Mouse (Mus musculus): ENCODE results near the gene H2al1i.
A peak's percentile ranks its signal among the peaks of the same experiment; 100 is the strongest.
"Not testable (repeated sequence)": the region's sequence is repeated elsewhere in the genome, so short reads cannot be mapped to it uniquely, and the experiment has no call there.

H2al1i gene

DNA sequence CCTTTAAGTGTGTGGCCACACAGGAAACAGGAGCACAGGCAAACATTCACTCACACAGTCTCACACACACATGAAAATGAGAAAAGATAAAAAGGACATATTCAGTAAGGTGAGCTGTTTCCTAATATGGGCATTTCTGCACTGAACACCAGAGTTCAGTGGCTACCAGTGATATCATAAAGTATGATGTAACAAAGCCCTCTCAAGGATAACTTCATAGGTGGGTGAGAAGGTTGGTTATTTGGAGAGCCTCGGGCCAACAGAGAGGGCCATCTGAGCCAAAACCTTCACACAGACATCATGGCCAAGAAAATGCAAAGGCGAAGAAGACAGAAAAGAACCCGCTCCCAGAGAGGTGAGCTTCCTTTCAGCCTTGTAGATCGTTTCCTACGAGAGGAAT, at the start of gene H2al1i:
Gene H2al1i (plus strand): TSS at position 301 of the 400 bp plus-strand sequence.
- not testable (repeated sequence) for DNase-seq

- no peak for DNase-seq
These were observed 47.4 kb upstream of the H2al1i start for GRCm38 (mm10) chrX:11277083-11277482.

- no peak for DNase-seq
These were observed 43.7 kb upstream of the H2al1i start for GRCm38 (mm10) chrX:11280741-11281140.

DNA sequence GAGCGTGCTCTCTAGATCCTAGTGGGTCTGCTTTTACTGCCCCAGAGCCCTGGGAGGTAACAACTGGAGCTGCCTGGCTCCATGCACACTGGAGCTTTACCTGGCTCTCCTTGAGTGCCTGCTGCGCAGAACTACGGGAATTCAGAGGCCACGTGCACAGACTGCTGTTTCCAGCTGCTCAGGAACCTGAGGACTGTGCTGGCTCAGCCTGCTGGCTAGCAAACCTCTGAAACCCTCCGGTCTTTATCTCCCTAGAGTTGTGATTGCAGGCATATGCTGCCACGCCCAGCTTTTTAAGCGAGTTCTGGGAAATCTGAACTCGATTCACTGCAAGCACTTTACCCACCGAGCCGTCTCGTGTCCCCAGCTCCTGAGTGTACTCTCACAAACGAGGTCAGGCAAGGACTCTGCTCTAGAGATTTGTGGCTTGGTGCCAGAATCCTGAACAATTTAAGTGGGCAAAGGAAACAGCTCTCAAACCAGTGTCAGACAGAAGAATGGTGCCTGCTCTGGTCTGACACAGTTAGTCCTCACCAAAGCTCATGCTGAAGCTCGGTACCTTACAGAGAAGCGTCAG, 36.1 kb upstream of the H2al1i start:
- peak; percentile 57 for DNase-seq

GRCm38 (mm10) chrX:11289244-11289643, 35.2 kb upstream of the H2al1i start:
- DNase-seq = no peak

DNA sequence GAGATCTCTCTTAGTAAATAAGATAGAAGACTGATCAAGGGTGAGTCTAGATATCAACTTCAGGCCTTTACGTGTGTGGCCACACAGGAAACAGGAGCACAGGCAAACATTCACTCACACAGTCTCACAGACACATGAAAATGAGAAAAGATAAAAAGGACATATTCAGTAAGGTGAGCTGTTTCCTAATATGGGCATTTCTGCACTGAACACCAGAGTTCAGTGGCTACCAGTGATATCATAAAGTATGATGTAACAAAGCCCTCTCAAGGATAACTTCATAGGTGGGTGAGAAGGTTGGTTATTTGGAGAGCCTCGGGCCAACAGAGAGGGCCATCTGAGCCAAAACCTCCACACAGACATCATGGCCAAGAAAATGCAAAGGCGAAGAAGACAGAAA, 25.5 kb upstream of the H2al1i start, which contains the start of gene H2al1a:
Gene H2al1a (plus strand): TSS at position 301 of the 400 bp plus-strand sequence.
- DNase-seq = not testable (repeated sequence)

DNA sequence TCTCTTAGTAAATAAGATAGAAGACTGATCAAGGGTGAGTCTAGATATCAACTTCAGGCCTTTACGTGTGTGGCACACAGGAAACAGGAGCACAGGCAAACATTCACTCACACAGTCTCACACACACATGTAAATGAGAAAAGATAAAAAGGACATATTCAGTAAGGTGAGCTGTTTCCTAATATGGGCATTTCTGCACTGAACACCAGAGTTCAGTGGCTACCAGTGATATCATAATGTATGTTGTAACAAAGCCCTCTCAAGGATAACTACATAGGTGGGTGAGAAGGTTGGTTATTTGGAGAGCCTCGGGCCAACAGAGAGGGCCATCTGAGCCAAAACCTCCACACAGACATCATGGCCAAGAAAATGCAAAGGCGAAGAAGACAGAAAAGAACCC, 22.3 kb upstream of the H2al1i start, which contains the start of gene H2al1b:
Gene H2al1b (plus strand): TSS at position 301 of the 400 bp plus-strand sequence.
- not testable (repeated sequence) for DNase-seq

DNA sequence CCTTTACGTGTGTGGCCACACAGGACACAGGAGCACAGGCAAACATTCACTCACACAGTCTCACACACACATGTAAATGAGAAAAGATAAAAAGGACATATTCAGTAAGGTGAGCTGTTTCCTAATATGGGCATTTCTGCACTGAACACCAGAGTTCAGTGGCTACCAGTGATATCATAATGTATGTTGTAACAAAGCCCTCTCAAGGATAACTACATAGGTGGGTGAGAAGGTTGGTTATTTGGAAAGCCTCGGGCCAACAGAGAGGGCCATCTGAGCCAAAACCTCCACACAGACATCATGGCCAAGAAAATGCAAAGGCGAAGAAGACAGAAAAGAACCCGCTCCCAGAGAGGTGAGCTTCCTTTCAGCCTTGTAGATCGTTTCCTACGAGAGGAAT, 19.1 kb upstream of the H2al1i start, which contains the start of gene H2al1c:
Gene H2al1c (plus strand): TSS at position 301 of the 400 bp plus-strand sequence.
- DNase-seq = not testable (repeated sequence)

- not testable (repeated sequence) for DNase-seq
These were observed 15.9 kb upstream of the H2al1i start, which contains the start of gene H2al1d for GRCm38 (mm10) chrX:11308524-11308923. H2al1d (plus strand) TSS chrX:11308824.

GRCm38 (mm10) chrX:11311634-11312033, 12.8 kb upstream of the H2al1i start, which contains the start of gene H2al1e:
H2al1e (plus strand) TSS chrX:11311934.
- DNase-seq = not testable (repeated sequence)

DNA sequence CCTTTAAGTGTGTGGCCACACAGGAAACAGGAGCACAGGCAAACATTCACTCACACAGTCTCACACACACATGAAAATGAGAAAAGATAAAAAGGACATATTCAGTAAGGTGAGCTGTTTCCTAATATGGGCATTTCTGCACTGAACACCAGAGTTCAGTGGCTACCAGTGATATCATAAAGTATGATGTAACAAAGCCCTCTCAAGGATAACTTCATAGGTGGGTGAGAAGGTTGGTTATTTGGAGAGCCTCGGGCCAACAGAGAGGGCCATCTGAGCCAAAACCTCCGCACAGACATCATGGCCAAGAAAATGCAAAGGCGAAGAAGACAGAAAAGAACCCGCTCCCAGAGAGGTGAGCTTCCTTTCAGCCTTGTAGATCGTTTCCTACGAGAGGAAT, 9.6 kb upstream of the H2al1i start, which contains the start of gene H2al1f:
Gene H2al1f (plus strand): TSS at position 301 of the 400 bp plus-strand sequence.
- DNase-seq = not testable (repeated sequence)

DNA sequence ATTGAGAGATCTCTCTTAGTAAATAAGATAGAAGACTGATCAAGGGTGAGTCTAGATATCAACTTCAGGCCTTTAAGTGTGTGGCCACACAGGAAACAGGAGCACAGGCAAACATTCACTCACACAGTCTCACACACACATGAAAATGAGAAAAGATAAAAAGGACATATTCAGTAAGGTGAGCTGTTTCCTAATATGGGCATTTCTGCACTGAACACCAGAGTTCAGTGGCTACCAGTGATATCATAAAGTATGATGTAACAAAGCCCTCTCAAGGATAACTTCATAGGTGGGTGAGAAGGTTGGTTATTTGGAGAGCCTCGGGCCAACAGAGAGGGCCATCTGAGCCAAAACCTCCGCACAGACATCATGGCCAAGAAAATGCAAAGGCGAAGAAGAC, 6.5 kb upstream of the H2al1i start, which contains the start of gene H2al1g:
Gene H2al1g (plus strand): TSS at position 301 of the 400 bp plus-strand sequence.
- DNase-seq = not testable (repeated sequence)

DNA sequence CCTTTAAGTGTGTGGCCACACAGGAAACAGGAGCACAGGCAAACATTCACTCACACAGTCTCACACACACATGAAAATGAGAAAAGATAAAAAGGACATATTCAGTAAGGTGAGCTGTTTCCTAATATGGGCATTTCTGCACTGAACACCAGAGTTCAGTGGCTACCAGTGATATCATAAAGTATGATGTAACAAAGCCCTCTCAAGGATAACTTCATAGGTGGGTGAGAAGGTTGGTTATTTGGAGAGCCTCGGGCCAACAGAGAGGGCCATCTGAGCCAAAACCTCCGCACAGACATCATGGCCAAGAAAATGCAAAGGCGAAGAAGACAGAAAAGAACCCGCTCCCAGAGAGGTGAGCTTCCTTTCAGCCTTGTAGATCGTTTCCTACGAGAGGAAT, 3.3 kb upstream of the H2al1i start, which contains the start of gene H2al1h:
Gene H2al1h (plus strand): TSS at position 301 of the 400 bp plus-strand sequence.
- DNase-seq = not testable (repeated sequence)

- DNase-seq = not testable (repeated sequence)
These were observed 3.1 kb downstream of the H2al1i start, which contains the start of gene H2al1j for GRCm38 (mm10) chrX:11327522-11327921. H2al1j (plus strand) TSS chrX:11327822.

DNA sequence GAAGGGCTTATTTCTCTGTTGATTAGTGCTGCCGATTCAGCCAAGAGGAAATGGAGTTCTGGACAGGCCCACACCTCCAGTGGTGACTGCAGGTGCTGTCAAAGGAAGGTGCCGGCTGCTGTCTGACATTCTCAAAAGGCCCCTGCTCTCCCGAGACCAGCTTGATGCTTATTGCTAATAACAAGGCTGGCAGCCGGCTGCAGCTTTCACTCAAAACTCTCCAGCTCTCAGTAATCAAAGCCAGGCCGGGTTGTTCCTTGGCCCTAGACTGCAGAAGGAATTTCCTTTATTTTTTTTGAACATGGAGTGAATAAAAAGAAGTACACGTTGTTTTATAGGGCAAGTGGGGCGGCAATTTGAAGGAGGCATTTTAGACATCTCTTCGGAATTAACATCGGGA, 21.3 kb downstream of the H2al1i start:
- peak; percentile 37 for DNase-seq

GRCm38 (mm10) chrX:11346756-11347155, 22.3 kb downstream of the H2al1i start:
- no peak for DNase-seq

- no peak for DNase-seq
These were observed 36.4 kb downstream of the H2al1i start for GRCm38 (mm10) chrX:11360823-11361222.

- no peak for DNase-seq
These were observed 36.8 kb downstream of the H2al1i start for GRCm38 (mm10) chrX:11361261-11361660.

GRCm38 (mm10) chrX:11363890-11364289, 39.4 kb downstream of the H2al1i start:
- DNase-seq = no peak

GRCm38 (mm10) chrX:11365151-11365550, 40.7 kb downstream of the H2al1i start:
- DNase-seq = no peak
